Mouse (Mus musculus) right cerebral cortex, postnatal 14 days (tissue): ENCODE measurements at regions not wholly inside any gene's neighbourhood (a gene's known extent, or its start where the extent isn't known, plus 50 kb on each side); places are given as distances from the start of the nearest gene placed in this dataset.

Experiments used
- DNase-seq: peaks from one replicate; pipeline ENCODE4 v3.0.0; 2022

DNA sequence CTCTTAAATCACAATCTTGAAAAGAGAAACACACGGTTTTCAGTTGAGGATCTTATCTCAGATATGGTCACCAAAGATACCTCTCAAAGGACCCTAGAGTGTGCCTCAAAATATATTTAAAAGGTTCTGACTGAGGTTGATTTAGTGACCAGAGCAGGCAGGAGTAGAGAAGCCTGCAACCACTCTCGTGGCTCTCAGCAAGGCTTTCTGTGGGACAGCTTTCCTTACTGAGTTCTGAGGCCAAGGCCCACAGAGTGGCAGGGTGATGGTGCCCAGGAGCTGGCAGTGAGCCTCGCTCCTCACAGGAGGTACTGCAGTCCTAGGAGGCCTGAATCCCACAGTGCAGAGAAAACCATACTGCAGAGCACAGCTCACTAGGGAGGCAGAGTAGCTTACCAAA lies 151.4 kb upstream of the Cypt12 start:
- no peak for DNase-seq

DNA sequence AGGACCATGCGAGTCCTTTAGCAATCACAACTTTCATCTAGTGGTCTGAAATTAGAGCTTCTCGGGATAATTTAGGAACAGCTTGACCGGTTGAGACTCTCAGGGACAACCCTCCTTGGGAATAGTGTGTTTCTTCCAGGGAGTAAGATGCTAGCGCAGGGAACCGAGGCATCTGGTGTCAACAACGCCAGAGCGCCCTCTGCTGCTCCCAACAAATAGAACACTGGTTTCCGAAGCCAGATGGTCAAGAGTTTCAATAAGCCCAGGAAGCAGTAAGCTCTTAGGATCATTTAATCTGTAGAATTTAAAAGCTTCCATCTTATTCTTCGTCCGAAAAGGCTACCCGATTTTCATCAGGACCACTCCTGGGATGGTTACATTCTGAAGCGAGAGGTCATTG lies 149.8 kb upstream of the Cypt12 start:
- peak; percentile 80 for DNase-seq

DNA sequence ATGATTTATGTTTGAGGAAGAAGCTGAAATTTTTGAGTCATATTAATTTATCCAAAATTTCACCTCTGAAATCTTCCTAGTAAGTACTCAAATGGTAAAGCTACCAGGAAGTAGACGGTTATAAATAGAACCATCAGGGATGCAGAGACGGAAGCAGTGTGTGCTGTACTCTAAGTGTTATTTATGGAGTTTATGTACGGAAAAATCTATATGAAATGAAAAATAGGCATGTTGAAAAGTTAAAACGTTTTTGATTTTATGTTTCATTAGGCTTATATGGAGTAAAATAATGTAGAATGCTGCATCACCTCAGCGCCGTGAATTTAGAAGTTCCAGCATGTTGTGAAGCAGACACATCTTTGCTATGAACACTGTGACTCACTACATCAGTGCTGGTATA lies 149.1 kb upstream of the Cypt12 start:
- DNase-seq = no peak

DNA sequence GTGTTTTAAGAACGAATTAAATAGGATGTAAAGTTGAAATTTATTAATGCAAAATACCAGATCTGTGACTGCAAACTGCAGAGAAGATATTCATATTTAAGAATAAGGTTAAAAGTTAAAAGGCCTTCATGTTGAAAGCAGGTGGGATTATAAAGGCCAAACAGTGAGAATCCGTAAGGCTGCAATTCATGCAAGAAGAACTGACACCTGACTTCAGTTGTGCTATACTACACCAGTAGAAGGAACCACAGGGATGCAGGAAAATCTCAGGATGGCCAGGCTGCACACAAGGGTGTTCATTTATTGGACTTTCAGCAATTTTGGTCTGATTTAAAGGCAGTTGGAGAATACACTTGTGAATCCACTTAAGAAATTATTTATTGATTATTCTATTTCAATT lies 147.4 kb upstream of the Cypt12 start:
- DNase-seq = no peak

DNA sequence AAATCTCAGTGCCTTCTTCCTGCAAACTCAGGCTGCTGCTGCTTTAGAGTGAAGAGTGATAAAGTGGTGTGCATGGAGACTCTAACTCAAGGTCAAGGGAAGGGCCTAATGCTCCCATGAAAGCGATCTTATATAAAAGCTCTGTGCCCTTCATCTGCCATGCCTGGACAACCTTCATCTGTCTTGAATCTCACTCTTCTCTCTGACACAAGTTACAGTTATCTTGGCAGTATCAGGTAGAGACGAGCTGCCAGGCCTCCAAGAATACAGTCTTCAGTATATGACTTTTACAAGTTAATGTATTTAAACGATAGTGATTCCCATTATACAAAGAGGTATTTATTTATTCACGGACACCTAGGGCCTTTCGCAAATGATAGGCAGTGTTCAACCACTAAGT lies 146.7 kb upstream of the Cypt12 start:
- DNase-seq = no peak

DNA sequence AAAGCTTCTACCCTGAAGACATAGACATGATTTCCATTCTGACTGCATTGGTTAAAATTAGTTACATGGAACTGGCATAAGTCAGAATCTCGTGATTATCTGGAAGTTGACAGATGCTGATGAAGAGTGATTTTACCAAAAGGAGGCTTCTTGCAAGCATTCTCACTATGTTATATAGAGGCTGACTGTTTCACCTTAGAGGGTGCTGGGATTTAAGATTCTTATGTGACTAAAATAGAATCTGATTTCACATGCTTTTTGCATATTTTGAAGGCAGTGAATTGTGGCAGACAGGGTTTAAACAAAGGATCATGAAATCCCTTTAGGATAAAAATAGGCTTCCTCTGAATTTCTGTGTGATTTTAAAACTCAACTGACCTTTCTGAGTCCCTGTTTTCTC lies 143.0 kb upstream of the Cypt12 start:
- no peak for DNase-seq

DNA sequence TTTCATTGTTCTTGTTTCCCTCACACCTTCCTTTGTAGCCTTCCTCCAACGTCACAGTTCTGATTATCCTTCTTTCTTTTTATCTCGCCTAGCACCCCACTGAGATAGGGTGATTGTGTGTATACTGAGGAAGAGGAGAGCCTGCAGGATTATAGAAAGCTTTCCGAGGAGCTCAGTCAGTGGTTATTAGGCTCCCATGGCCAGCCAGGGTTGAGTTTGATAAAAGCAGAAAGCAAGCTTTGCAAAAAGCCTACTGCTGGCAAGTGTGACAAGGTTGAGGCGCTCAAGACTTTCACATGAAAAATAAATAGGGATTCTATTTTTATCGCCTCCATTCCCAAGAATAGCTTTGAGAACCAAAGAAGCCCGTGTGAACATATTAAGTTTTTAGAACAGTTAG lies 136.9 kb upstream of the Cypt12 start:
- DNase-seq = no peak

DNA sequence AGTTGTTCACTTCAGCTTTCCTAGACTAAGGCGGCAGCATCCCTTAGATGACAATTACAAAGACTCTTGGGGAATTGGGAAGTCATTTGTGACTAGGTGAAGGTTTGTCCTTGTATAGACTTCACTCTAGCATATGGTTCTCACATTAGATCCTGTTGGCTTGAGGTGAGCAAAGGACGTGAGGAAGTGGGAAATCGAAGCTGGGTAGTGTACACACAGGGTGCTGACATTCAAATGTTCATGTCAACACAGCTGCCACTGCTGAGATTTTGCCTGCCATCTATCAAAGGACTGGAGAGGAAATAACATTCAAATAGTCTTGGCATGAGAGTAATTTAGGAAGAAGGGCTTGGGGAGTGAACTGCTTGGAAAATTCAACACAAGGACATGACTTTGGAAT lies 124.0 kb upstream of the Cypt12 start:
- no peak for DNase-seq

DNA sequence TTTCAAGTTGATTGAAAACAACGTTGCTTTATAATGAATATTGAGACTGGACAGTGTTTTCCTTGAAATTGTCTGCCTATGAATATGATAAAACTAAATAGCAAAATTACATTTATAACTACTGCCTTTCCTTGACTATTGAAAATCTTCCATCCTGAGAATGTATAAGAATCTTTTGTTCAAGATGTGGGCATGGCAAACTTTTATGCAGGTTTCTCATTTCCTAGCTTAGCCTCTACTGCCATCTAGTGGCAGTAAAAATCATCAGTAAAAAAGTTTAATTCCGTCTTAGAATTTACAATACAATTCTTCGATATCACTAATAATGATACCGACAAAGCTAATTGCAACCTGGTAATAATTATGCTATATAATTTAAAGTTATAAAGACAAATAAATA lies 123.5 kb upstream of the Cypt12 start:
- DNase-seq = no peak

DNA sequence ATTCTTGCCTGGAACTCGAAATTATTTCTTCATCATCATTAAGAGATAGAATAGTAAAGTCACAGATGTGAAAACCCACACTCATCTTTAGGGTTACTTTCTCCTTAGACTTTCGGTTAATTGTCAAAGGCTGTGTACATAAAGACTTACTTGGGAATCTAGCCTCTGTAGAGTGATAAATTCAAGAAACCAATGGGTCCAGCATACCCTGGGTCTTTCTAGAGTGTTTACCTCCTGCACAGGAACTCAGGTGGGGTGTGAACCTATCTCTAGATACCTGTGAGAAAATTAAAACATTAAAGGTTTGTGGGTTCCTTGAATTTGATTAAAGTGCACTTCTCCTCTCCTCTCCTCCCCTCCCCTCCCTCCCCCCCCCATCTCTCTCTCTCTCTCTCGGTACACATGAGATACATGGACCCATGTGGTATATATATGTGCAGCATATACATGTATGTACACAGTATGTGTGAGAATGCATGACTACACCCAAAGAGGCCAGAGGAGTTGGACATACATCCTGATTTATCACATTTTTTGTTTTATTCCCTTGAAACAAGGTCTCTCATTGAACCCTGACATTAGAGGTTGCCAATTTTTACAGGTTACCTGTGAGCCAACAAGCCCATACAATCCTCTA lies 122.8 kb upstream of the Cypt12 start:
- DNase-seq = no peak

DNA sequence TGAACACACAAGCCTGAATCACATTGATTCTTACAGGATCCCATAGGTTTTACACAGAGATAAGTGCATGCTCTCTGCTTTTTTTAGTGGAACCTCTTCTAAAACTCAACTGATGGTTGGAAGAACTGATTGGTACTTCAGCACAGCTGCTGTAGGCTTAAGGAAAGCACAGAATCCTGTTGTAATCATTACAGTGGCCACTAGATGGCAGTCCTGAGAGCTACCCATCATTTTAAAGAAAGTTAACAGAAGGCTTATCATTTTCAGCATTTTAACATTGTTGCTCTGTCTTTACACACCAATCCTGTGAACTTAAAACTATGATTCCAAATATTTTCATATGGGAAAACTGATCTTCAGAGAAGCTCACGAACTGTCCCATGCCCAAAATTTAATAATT lies 113.5 kb upstream of the Cypt12 start:
- peak; percentile 66 for DNase-seq

DNA sequence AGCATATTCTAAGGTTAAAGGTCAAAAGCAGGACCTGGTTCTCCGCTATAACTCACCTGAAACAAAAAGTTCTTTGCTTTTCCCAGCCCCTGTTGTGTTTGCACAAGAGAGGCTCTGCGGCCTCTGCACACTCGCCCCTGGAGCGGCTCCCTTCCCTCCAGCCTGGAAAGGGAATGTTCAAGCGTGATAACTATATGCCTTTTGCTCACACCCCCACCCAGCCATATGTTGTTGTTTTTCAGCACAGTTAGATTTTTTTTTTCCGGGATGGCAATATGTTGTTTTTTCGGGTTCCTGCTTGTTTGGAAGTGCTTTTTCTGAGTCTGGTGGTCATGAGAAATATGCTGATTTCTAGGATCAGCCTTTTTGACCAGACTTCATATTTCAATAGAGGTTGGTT lies 100.6 kb upstream of the Cypt12 start:
- peak; percentile 15 for DNase-seq

DNA sequence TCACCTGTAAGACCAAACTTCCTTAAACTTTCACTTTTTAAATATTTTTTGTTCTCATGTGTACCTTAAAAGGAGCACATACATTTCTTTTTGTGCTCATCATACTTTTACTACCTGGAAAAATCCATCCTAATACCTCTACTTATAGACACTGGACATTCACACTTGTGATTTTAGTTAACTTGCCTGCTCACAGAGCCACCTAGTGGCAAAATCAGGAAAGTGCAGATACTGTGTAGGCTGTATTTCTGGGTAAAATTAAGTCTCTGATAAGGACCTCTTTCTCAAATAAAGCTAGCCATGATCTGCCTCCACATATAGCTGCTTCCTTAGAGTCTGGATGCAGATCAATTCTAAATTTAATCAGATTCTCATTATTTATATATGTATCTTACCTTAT lies 100.0 kb upstream of the Cypt12 start:
- no peak for DNase-seq

DNA sequence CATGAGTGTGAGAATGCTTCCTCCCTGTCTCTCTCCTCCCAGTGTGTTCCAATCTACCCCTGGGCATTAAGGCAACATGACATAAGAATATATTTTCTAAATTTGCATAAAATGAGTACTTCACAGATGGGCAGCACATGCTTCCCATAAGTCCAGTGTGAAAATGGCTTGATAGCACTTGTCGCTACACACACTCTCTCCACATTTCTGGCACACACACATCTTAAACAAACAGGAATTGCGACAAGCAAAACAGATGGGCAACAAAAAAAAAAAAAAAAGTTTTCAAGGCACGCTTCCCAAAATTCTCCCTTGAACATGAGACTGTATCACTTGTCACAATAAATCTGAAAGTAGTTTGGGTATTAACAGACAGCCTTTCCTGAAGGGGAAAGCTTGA lies 85.8 kb upstream of the Cypt12 start:
- no peak for DNase-seq

DNA sequence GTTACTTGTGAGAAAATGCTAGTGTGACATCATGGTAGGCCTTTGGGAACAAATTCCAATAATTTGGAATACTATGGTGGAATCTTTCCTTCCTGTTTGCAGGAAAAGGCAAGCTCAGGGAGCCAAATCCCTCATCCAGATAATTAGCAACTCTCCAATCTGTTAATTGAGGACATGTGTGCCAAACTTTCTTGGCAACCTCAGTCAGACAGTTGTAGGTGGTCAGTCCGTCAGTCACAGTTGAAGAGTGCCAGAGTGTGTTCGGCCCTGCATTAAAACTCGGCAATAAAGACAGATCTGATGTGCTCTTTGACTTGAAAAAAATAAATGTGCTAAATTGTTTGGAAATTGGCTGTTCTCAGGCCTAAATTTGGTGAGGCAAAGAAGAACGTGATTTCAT lies 83.1 kb upstream of the Cypt12 start:
- DNase-seq = no peak

DNA sequence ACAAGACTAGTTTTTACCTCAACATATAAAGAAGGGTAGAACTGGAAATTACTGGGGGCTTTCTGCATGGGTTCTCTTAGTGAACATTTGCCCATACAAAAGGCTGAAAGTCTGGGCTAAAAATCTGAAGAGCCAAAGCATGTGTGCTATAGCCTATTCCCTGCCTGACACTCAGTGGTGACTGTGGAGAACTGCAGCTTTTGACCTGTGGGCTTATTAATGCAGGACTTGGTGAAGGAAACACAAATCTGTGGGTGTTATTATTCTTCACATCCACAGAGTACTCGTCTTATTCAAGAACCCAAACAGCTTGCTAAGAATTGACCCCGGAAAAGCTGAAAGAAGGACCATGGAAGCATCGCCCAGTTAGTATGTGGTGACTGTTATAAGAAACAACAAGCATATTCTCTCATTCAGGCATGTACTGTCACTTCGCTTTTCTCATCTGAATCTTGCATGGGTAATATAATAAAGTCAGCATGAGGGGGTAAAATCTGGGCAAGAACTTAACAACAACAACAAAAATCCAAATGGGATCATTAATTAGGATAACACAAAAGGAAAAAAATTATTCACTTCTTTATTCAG lies 77.2 kb upstream of the Cypt12 start:
- DNase-seq = peak; percentile 5

DNA sequence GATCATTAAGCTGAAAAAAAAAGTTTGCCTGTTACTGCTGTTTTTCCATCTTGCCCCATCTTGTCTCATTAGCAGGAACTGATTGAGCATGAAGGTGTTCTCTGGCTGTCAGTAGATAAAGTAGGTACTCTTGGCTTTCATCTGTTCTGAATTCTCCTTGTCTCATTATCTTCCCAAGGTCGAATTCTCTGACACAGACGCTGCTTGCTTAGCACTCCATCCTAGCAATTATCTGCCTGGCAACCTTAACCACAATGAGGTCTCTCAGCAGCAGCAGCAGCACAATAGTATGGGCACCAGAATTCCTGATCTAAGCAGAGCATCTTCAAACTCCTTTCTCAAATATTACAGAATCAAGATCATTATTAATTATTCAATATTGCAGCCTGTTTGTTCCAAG lies 52.3 kb upstream of the Cypt12 start:
- no peak for DNase-seq

DNA sequence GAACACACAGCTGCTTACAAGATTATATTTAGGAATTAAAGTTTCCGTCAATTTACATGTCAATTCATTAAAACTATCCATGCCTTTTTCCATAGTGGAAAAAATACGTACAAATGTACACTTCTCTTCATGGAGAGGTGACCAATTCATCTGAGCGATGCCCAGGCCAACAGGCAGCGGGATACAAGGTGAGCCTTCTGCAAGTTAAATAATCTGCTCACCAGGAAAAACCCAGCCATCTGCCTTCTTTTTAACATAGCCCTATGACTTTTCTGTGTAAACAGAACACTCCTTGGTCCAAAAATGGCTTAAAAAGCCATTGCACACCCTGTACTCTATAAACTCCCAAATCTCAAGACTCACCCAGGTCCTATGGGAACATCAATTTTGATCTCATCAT lies 51.5 kb upstream of the Cypt12 start:
- DNase-seq = no peak
